Mouse (Mus musculus) lung, embryonic 16.5 days (tissue): Measurements from ENCODE around the gene Trabd2b. TPM values are rescaled to one million over a fixed set of nuclear protein-coding genes. Genes with fewer than 3 reads are reported as not detected.
A peak's percentile ranks its signal among the peaks of the same experiment; 100 is the strongest.

Experiments used
- ATAC-seq: fragments of 200-750 bp; cut with Nextera tagmentation; 2 replicates; pipeline ENCODE4 v1.8.0; 2017; ENCODE audit warnings: low read depth, mild to moderate bottlenecking, moderate library complexity
- H3K27ac ChIP-seq: fragments of 300-500 bp; sonication (generic); 2 replicates; pipeline ENCODE4 v1.5.1; 2014; ENCODE audit warnings: mild to moderate bottlenecking, control low read depth, low read length
- H3K27me3 ChIP-seq: fragments of 300-500 bp; sonication (generic); 2 replicates; pipeline ENCODE4 v1.6.1; 2014; ENCODE audit warnings: low read depth, low read length, mixed read lengths; ENCODE audit not compliant: control insufficient read depth, insufficient read depth
- H3K36me3 ChIP-seq: fragments of 300-500 bp; sonication (generic); 2 replicates; pipeline ENCODE4 v1.6.1; 2014; ENCODE audit warnings: low read length; ENCODE audit not compliant: control insufficient read depth, insufficient read depth
- H3K4me1 ChIP-seq: fragments of 300-500 bp; sonication (generic); replicated peaks from 2 replicates; pipeline ENCODE4 v1.6.1; 2014; ENCODE audit warnings: low read length, mixed read lengths; ENCODE audit not compliant: control insufficient read depth, insufficient read depth
- H3K4me2 ChIP-seq: fragments of 300-500 bp; sonication (generic); 2 replicates; pipeline ENCODE4 v1.6.1; 2014; ENCODE audit warnings: low read depth, low read length, control low read depth
- H3K4me3 ChIP-seq: fragments of 300-500 bp; sonication (generic); 2 replicates; pipeline ENCODE4 v1.5.1; 2014; ENCODE audit warnings: mild to moderate bottlenecking, low read length, control low read depth
- H3K9ac ChIP-seq: fragments of 300-500 bp; sonication (generic); 2 replicates; pipeline ENCODE4 v1.6.1; 2014; ENCODE audit warnings: low read length, control low read depth
- H3K9me3 ChIP-seq: fragments of 300-500 bp; sonication (generic); 2 replicates; pipeline ENCODE4 v1.6.1; 2016; ENCODE audit warnings: low read length; ENCODE audit not compliant: control insufficient read depth
- WGBS: fragments of 180-500 bp; shearing (Covaris S2); extraction: QIAGEN DNeasy Blood & Tissue Kit; methylation state at CpG from one replicate; pipeline ENCODE4 v1.1.7; 2014; 5-methylcytosine and 5-hydroxymethylcytosine counted together
- polyA plus RNA-seq: library from polyadenylated mRNA; unstranded; fragments of >200 nt; fragmentation: Nextera tagmentation; extraction: Ambion mirVana; gene quantifications from 2 replicates; pipeline ENCODE4 v1.2.1, GENCODE M21; 2015

Gene Trabd2b
- polyA plus RNA-seq, 1 experiment from 2014 or later: 5.4 TPM

GRCm38 (mm10) chr4:114448393-114449052 lies 42.0 kb downstream of the Trabd2b start:
- Histone ChIP-seq H3K27ac (no peak overlapping the region), H3K36me3 (no peaks in the 10 kb centered on the region), H3K27me3 (no peaks in the 10 kb centered on the region), H3K9me3 (no peaks in the 10 kb centered on the region), H3K9ac (no peak overlapping the region), H3K4me2 (no peak overlapping the region), H3K4me1 (no peaks in the 10 kb centered on the region), H3K4me3 (no peak overlapping the region)
- 74% methylated on average over 9 of the region's 9 CpGs for WGBS
- ATAC-seq: no peak

DNA sequence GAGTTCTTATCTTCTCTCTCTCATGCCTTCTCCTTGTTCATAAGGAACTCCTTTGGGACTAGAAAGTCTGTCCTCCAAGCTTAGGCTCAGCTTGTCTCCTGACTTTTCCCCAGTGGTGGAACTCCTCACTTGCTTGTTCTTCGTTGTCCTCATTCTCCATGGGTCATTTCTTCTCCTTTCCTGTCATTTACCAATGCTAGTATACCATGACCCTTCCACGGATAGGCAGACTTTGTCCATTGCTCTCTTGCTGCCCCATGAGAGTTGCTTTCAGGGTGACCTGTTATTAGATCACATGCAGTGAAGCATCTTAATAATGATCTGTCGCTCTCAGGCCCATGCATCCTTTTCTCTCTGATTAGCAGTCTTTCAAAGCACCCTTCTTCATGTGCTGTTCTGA lies 46.6 kb downstream of the Trabd2b start:
- no peak for ATAC-seq
- Histone ChIP-seq H3K36me3 (no peaks in the 10 kb centered on the region), H3K27ac (no peak overlapping the region), H3K4me2 (no peak overlapping the region), H3K9ac (no peak overlapping the region), H3K9me3 (no peaks in the 10 kb centered on the region), H3K27me3 (no peaks in the 10 kb centered on the region), H3K4me3 (no peak overlapping the region), H3K4me1 (peaks cover 4% of the 10 kb centered on the region)
- WGBS: 85% methylated on average over 3 of the region's 3 CpGs

DNA sequence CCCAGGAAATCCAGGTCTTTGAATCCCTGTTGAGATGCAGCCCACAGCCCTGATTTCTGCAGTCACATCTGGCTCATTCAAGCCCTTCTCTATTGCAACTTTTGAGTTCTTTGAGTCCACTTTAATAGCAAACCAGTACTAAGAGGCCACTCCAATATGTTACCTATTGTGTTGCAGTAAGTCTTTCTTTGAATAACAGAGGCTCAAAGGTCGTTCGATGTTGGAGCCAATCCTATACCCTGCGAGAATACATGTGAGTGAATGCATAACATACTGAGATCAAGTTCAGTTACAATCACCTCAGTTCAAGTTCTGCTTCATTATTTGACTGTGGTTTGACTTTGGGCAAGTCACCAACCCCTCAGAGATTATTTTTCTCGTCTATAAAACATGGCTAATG lies 47.5 kb downstream of the Trabd2b start:
- H3K4me1 ChIP-seq: peaks cover 4% of the 10 kb centered on the region
- no peak for ATAC-seq
- no peaks in the 10 kb centered on the region for H3K36me3 ChIP-seq
- no peak overlapping the region for H3K9ac ChIP-seq
- H3K4me2 ChIP-seq: no peak overlapping the region
- H3K27me3 ChIP-seq: no peaks in the 10 kb centered on the region
- H3K9me3 ChIP-seq: no peaks in the 10 kb centered on the region
- H3K27ac ChIP-seq: no peak overlapping the region
- no peak overlapping the region for H3K4me3 ChIP-seq
- WGBS: 65% methylated on average over 4 of the region's 4 CpGs

DNA sequence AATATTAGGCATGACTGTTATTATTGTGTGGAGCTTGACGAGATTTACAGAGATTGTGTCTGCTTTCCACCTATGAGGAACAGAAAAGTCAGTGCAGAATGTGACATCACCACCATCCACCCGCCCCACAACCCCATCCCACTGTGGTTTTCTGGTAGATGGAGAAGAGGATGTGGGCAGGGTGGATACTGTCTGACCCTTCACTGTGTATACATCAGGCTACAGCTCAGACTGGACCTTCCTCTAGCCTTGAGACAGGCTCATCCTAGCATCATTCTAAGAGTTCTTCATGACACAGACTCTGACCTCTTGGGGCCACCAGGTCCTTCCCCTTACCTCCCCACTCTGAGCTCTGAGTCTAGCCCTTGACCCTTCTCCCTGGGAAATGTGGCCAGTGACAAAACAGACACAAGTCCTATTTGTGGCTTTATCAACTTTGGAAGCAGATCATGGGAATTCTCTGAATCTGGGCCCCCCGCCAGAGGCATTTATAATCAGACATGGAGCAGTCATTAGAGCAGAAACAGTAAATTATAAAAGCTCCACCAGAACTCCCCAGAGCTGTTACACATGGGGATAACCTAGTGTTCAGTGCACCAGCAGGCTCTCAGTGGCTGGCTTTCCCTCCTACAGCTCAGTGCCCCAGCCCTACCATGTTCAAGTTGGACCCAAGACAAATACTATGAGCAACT lies 48.1 kb downstream of the Trabd2b start:
- Histone ChIP-seq H3K27me3 (no peaks in the 10 kb centered on the region), H3K9me3 (no peaks in the 10 kb centered on the region), H3K4me1 (peaks cover 4% of the 10 kb centered on the region), H3K4me3 (no peak overlapping the region), H3K27ac (no peak overlapping the region), H3K9ac (no peak overlapping the region), H3K4me2 (no peak overlapping the region), H3K36me3 (no peaks in the 10 kb centered on the region)
- peak; percentile 73 for ATAC-seq
- WGBS: 48% methylated on average over 3 of the region's 3 CpGs

- 80% methylated on average over 2 of the region's 2 CpGs for WGBS
These were observed 50.6 kb downstream of the Trabd2b start for GRCm38 (mm10) chr4:114457111-114457510.

DNA sequence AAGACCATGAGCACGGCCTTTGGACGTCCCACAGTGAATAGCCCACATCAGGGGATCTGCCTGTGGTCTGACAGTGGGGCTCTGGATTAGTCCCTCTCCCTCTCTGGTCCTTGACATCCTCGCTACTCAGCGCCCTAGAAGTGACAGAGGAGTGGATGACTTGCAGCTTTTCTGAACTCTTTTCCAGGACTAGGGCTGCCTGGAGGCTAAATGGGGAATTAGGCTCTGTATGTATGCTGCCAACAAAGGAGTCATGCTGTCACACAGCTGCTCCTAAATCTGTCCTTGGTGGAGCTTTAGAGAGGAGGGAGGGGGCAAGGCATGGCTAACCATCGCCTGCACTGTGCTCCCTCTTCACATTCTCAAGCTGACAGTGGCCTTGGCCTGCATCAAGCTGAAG lies 53.1 kb downstream of the Trabd2b start:
- H3K27ac ChIP-seq: peak overlapping the region; percentile 18; the same call in 1 of the 2 replicates
- H3K9ac ChIP-seq: no peak overlapping the region
- ATAC-seq: no peak; the same call in 1 of the 2 replicates
- no peaks in the 10 kb centered on the region for H3K9me3 ChIP-seq
- no peaks in the 10 kb centered on the region for H3K36me3 ChIP-seq
- no peak overlapping the region for H3K4me3 ChIP-seq
- no peaks in the 10 kb centered on the region for H3K27me3 ChIP-seq
- WGBS: 66% methylated on average over 5 of the region's 5 CpGs
- H3K4me1 ChIP-seq: peaks cover 4% of the 10 kb centered on the region
- no peak overlapping the region for H3K4me2 ChIP-seq

More at GRCm38 (mm10) chr4:114457111-114457510, 50.6 kb downstream of the Trabd2b start:
- ATAC-seq: no peak
- no peak overlapping the region for H3K4me2 ChIP-seq
- H3K36me3 ChIP-seq: no peaks in the 10 kb centered on the region
- H3K4me3 ChIP-seq: no peak overlapping the region
- H3K27me3 ChIP-seq: no peaks in the 10 kb centered on the region
- H3K9ac ChIP-seq: no peak overlapping the region
- H3K4me1 ChIP-seq: peaks cover 4% of the 10 kb centered on the region
- H3K9me3 ChIP-seq: no peaks in the 10 kb centered on the region
- no peak overlapping the region for H3K27ac ChIP-seq

- ATAC-seq: peak; percentile 11; the same call in 1 of the 2 replicates
- Histone ChIP-seq H3K27ac (no peak overlapping the region), H3K27me3 (no peaks in the 10 kb centered on the region), H3K4me3 (no peak overlapping the region), H3K9ac (no peak overlapping the region), H3K36me3 (no peaks in the 10 kb centered on the region), H3K9me3 (no peaks in the 10 kb centered on the region), H3K4me2 (no peak overlapping the region), H3K4me1 (no peaks in the 10 kb centered on the region; the same call in 1 of the 2 replicates)
- WGBS: 75% methylated on average over 5 of the region's 5 CpGs
These were observed 53.9 kb downstream of the Trabd2b start for GRCm38 (mm10) chr4:114460401-114460800.

DNA sequence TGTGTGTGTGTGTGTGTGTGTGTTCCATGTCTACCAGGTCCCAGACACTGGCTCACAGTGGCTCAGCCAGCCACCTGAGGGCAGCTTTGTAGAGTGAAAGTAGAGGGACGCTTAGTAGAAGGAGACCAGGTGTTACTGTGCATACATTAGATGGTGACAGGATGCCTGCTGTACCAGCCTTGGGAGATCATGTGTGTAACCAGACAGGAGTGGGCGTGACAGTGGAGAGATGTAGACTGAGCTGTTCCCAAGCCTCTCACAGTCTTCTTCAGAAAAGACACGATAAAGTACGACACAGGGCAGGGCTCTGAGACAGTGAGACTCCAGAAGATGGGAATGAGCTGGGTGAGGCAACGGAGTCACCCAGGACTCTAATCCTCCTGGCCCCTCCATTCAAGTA lies 54.6 kb downstream of the Trabd2b start:
- H3K27ac ChIP-seq: no peak overlapping the region
- no peaks in the 10 kb centered on the region for H3K27me3 ChIP-seq
- no peak overlapping the region for H3K4me3 ChIP-seq
- H3K36me3 ChIP-seq: no peaks in the 10 kb centered on the region
- no peak overlapping the region for H3K9ac ChIP-seq
- 65% methylated on average over 5 of the region's 5 CpGs for WGBS
- no peaks in the 10 kb centered on the region for H3K9me3 ChIP-seq
- ATAC-seq: no peak
- H3K4me1 ChIP-seq: peaks cover 4% of the 10 kb centered on the region; the same call in 1 of the 2 replicates
- H3K4me2 ChIP-seq: no peak overlapping the region

DNA sequence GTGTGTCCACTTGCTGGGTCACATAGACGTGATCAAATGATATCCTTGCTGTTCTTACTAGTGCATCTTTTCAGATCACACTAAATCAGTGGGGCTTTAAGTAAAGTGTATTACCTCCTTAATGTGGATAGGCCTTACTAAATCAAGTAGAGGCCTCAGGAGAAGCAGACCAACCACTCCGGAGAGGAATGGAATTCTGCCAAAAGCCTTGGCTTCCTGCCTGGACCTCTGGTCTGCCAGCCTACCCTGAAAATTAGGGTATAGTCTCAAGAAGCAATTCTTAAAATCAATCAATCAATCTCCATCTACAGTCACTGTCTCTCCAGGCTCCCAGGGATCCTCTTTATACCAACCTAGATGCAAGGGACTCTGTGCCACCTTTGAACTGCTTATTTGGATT lies 59.1 kb downstream of the Trabd2b start:
- Histone ChIP-seq H3K9me3 (no peaks in the 10 kb centered on the region), H3K36me3 (no peaks in the 10 kb centered on the region), H3K4me3 (no peak overlapping the region), H3K4me1 (peaks cover 32% of the 10 kb centered on the region), H3K9ac (no peak overlapping the region), H3K27me3 (no peaks in the 10 kb centered on the region), H3K27ac (no peak overlapping the region), H3K4me2 (no peak overlapping the region)
- ATAC-seq: no peak
- 13% methylated on average over 2 of the region's 2 CpGs for WGBS
